Mouse (Mus musculus) intestine, embryonic 14.5 days (tissue): ENCODE measurements at regions not wholly inside any gene's neighbourhood (a gene's known extent, or its start where the extent isn't known, plus 50 kb on each side); places are given as distances from the start of the nearest gene placed in this dataset.

Source experiments
- ATAC-seq: fragments of 200-750 bp; cut with Nextera tagmentation; replicated peaks from 2 replicates; pipeline ENCODE4 v1.8.0; 2017; ENCODE audit warnings: low read depth, moderate number of reproducible peaks, moderate TSS enrichment, moderate library complexity; ENCODE audit not compliant: low FRiP score, low TSS enrichment
- DNase-seq: peaks from one replicate; pipeline ENCODE4 v3.0.0-alpha.2; 2018; ENCODE audit warnings: low spot score
- H3K27ac ChIP-seq: fragments of 300-500 bp; sonication (generic); 2 replicates; pipeline ENCODE4 v1.5.1; 2014; ENCODE audit warnings: low read depth, mild to moderate bottlenecking, control low read depth
- H3K27me3 ChIP-seq: fragments of 300-500 bp; sonication (generic); replicated peaks from 2 replicates; pipeline ENCODE4 v1.6.1; 2014; ENCODE audit warnings: low read length, control low read depth; ENCODE audit not compliant: control insufficient read depth, insufficient read depth
- H3K36me3 ChIP-seq: fragments of 300-500 bp; sonication (generic); 2 replicates; pipeline ENCODE4 v1.6.1; 2014; ENCODE audit warnings: low read length, control low read depth; ENCODE audit not compliant: control insufficient read depth, insufficient read depth
- H3K4me1 ChIP-seq: fragments of 300-500 bp; sonication (generic); replicated peaks from 2 replicates; pipeline ENCODE4 v1.6.1; 2014; ENCODE audit warnings: low read length, control low read depth, mixed read lengths; ENCODE audit not compliant: control insufficient read depth, insufficient read depth
- H3K4me2 ChIP-seq: fragments of 300-500 bp; sonication (generic); 2 replicates; pipeline ENCODE4 v1.6.1; 2014; ENCODE audit warnings: low read length
- H3K4me3 ChIP-seq: fragments of 300-500 bp; sonication (generic); 2 replicates; pipeline ENCODE4 v1.5.1; 2014; ENCODE audit warnings: low read depth, low read length, control low read depth, mixed read lengths
- H3K9ac ChIP-seq: fragments of 300-500 bp; sonication (generic); 2 replicates; pipeline ENCODE4 v1.6.1; 2014; ENCODE audit warnings: mild to moderate bottlenecking, low read length
- H3K9me3 ChIP-seq: fragments of 300-500 bp; sonication (generic); 2 replicates; pipeline ENCODE4 v1.6.1; 2016; ENCODE audit warnings: low read length, control low read depth; ENCODE audit not compliant: control insufficient read depth
- WGBS: fragments of 180-500 bp; shearing (Covaris S2); extraction: QIAGEN DNeasy Blood & Tissue Kit; methylation state at CpG from one replicate; pipeline ENCODE4 v1.1.7; 2014; 5-methylcytosine and 5-hydroxymethylcytosine counted together

GRCm38 (mm10) chr4:39508866-39509265 lies 58.8 kb downstream of the 1700009N14Rik start:
- H3K4me1 ChIP-seq = no peaks in the 10 kb centered on the region
- H3K27ac ChIP-seq = no peak overlapping the region
- H3K9ac ChIP-seq = no peak overlapping the region
- 92% methylated on average over 6 of the region's 6 CpGs for WGBS
- H3K27me3 ChIP-seq = no peaks in the 10 kb centered on the region
- no peak for ATAC-seq
- no peak overlapping the region for H3K4me2 ChIP-seq
- H3K4me3 ChIP-seq = no peak overlapping the region
- no peaks in the 10 kb centered on the region for H3K36me3 ChIP-seq
- no peaks in the 10 kb centered on the region for H3K9me3 ChIP-seq
- DNase-seq = no peak

DNA sequence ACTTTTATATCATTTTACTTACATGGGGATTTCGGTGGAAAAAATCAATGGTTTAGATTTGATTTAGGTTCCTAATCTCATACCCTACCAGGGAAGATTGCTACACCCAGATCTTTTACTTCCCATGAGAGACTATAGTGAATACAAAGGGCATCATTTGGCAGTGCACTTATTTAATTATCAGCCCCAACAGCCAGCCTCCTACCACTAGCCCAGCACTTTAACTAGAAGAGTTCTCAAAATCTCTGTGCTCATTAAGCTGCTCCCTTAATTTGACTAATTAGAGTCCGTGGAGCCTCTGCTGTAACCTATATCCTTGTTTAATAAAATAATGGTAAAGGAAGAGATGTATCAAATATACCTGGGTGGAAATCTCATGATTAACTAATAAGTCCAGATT lies 77.4 kb downstream of the 1700009N14Rik start:
- H3K9me3 ChIP-seq = no peaks in the 10 kb centered on the region
- 78% methylated on average over 2 of the region's 2 CpGs for WGBS
- no peak overlapping the region for H3K4me3 ChIP-seq
- ATAC-seq = no peak
- H3K27ac ChIP-seq = no peak overlapping the region
- no peaks in the 10 kb centered on the region for H3K36me3 ChIP-seq
- H3K9ac ChIP-seq = no peak overlapping the region
- no peaks in the 10 kb centered on the region for H3K4me1 ChIP-seq
- no peak for DNase-seq
- H3K27me3 ChIP-seq = no peaks in the 10 kb centered on the region
- H3K4me2 ChIP-seq = no peak overlapping the region

DNA sequence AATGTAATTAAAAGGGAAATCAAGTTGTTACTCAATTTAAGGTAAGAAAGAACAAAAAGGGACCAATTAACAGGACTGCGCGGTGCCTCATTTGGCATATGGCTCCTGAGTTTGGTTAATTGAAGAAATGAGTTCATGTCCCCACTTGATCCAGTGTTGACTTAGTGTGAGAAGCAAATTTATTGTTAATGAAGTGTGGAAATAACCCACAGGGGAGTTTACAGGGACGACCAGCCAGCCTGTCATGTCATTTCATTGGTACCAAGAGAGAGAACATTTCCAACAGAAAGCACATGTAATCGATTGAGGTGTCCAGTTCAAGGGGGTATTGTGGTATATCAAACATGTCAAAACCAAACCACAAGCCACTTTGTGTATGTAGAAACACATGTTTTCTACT lies 78.6 kb downstream of the 1700009N14Rik start:
- no peak overlapping the region for H3K4me2 ChIP-seq
- no peak overlapping the region for H3K27ac ChIP-seq
- H3K27me3 ChIP-seq = no peaks in the 10 kb centered on the region
- DNase-seq (no peak), ATAC-seq (no peak)
- no peaks in the 10 kb centered on the region for H3K36me3 ChIP-seq
- H3K9ac ChIP-seq = no peak overlapping the region
- no peaks in the 10 kb centered on the region for H3K9me3 ChIP-seq
- H3K4me1 ChIP-seq = no peaks in the 10 kb centered on the region
- H3K4me3 ChIP-seq = no peak overlapping the region
- WGBS = 75% methylated on average over 4 of the region's 4 CpGs

DNA sequence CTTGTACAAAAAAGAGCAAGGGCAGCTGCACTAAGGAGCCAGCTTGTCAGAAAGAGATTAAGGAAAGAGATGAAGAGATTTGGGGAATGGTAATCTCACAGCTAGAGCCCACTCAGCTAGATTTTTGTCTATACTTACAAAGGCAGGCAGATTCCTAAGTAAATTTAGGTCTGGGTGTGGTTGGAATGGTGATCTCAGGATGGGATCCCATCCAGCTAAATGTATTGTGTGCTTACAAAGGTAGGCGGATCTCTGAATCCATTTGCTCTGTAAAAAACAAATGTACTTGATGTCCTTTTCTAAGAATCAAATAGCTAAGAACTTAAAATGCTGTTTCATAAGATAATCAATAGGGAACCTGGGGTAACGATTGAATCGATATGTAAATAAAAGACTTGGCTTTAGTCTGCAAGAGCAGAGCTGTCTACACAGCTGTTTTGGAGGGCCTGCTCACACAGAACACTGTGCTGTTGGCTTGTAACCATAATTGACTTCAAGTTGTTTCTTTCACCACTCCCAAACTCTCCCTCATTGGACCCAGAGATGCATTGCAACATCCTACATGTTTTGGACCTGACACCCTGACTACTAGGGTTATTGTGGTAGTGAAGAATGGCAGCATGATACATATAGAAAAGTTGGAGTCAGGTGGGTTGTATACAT lies 106.1 kb downstream of the 1700009N14Rik start:
- H3K4me3 ChIP-seq = no peak overlapping the region
- no peak overlapping the region for H3K27ac ChIP-seq
- no peaks in the 10 kb centered on the region for H3K9me3 ChIP-seq
- H3K9ac ChIP-seq = no peak overlapping the region
- DNase-seq = no peak
- WGBS = 92% methylated on average over 3 of the region's 3 CpGs
- no peak for ATAC-seq
- H3K4me2 ChIP-seq = no peak overlapping the region
- no peaks in the 10 kb centered on the region for H3K36me3 ChIP-seq
- H3K27me3 ChIP-seq = no peaks in the 10 kb centered on the region
- H3K4me1 ChIP-seq = no peaks in the 10 kb centered on the region

- no peak for ATAC-seq
These were observed 147.3 kb downstream of the 1700009N14Rik start for GRCm38 (mm10) chr4:39597426-39597825.

DNA sequence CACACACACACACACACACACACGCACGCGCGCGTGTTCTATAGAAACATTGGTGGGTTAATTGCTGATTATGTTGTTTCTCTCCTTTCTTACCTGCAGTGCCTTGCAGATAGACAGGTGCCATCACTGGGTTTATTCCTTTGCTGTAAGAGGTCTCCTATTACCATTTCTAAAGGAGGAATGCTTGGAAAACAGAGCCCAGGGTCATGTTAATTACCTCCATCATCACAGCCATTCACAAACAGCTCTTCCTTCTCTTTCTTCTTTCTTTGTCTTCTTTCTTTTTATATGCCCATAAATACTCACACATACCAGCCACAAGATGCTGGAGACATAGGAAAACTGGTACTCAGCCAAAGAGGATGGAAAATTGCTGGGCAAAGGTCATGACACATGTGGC lies 155.0 kb downstream of the 1700009N14Rik start:
- Histone ChIP-seq H3K4me1 (no peaks in the 10 kb centered on the region), H3K4me2 (no peak overlapping the region), H3K36me3 (no peaks in the 10 kb centered on the region), H3K27me3 (no peaks in the 10 kb centered on the region), H3K4me3 (no peak overlapping the region), H3K9me3 (no peaks in the 10 kb centered on the region), H3K27ac (no peak overlapping the region), H3K9ac (no peak overlapping the region)
- WGBS = 97% methylated on average over 5 of the region's 5 CpGs
- ATAC-seq (no peak), DNase-seq (no peak)

More at GRCm38 (mm10) chr4:39597426-39597825, 147.3 kb downstream of the 1700009N14Rik start:
- Histone ChIP-seq H3K9ac (no peak overlapping the region), H3K27ac (no peak overlapping the region), H3K9me3 (no peaks in the 10 kb centered on the region), H3K4me1 (no peaks in the 10 kb centered on the region), H3K27me3 (no peaks in the 10 kb centered on the region), H3K4me3 (no peak overlapping the region), H3K36me3 (no peaks in the 10 kb centered on the region), H3K4me2 (no peak overlapping the region)
- no peak for DNase-seq
- WGBS = 76% methylated on average over 2 of the region's 2 CpGs

- H3K4me1 ChIP-seq = no peaks in the 10 kb centered on the region
- ATAC-seq (no peak), DNase-seq (no peak)
- H3K27me3 ChIP-seq = no peaks in the 10 kb centered on the region
- no peak overlapping the region for H3K9ac ChIP-seq
- H3K4me2 ChIP-seq = no peak overlapping the region
- no peak overlapping the region for H3K27ac ChIP-seq
- no peaks in the 10 kb centered on the region for H3K9me3 ChIP-seq
- no peak overlapping the region for H3K4me3 ChIP-seq
- 78% methylated on average over 7 of the region's 7 CpGs for WGBS
- H3K36me3 ChIP-seq = no peaks in the 10 kb centered on the region
These were observed 194.0 kb downstream of the 1700009N14Rik start for GRCm38 (mm10) chr4:39644136-39644535.

DNA sequence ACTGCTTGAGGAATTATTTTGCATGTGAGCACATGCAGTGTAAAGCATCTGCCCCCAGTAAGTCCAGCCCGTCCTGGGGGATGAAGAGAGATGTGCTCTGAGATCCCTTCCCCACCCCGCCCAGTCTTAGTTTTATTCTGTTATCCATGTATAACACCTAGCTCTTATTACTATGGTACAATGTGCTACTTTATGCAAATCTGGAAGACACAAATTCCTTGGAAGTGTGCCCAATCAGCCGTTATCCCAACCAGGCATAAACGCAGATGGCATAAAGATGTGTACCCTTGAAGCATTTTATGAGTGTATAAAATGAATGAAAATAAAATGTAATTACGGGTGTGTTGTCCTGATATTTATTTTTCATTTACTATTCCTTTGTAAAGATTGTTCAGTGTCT lies 194.8 kb downstream of the 1700009N14Rik start:
- H3K9ac ChIP-seq = no peak overlapping the region
- no peak for DNase-seq
- WGBS = 81% methylated on average over 5 of the region's 5 CpGs
- no peak overlapping the region for H3K27ac ChIP-seq
- H3K4me2 ChIP-seq = no peak overlapping the region
- H3K27me3 ChIP-seq = no peaks in the 10 kb centered on the region
- no peaks in the 10 kb centered on the region for H3K36me3 ChIP-seq
- no peaks in the 10 kb centered on the region for H3K9me3 ChIP-seq
- ATAC-seq = no peak
- no peak overlapping the region for H3K4me3 ChIP-seq
- H3K4me1 ChIP-seq = no peaks in the 10 kb centered on the region

DNA sequence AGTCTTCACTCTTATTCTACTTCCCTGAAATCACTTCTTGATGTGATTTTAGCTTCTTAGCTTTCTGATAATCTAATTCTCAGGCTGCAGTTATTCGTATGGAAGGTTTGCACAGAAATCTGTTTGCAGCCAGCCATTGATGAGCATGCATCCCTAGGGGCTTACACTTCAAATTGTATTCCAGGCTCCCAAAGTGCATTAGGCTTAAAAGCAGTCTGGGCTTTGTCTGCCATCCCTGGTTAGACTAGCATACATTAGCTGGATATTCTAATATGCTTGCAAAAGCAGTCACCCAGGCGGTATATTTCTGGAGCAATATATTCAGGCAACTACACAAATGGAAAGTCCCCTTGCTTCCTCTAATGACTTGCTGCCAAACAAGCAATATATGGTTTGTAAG lies 210.4 kb downstream of the 1700009N14Rik start:
- Histone ChIP-seq H3K9me3 (no peaks in the 10 kb centered on the region), H3K4me3 (no peak overlapping the region)
- 76% methylated on average over 2 of the region's 2 CpGs for WGBS

More for the DNA sequence above, 210.4 kb downstream of the 1700009N14Rik start:
- ATAC-seq (no peak), DNase-seq (no peak)
- no peaks in the 10 kb centered on the region for H3K4me1 ChIP-seq
- H3K27me3 ChIP-seq = no peaks in the 10 kb centered on the region
- H3K4me2 ChIP-seq = no peak overlapping the region
- H3K36me3 ChIP-seq = no peaks in the 10 kb centered on the region
- no peak overlapping the region for H3K9ac ChIP-seq
- no peak overlapping the region for H3K27ac ChIP-seq
